Mouse (Mus musculus) MEL-GATA-1-ER (cell line): ENCODE measurements around the gene Abtb2.

Source experiments
- DNase-seq: peaks from one replicate; pipeline ENCODE4 v3.0.0-alpha.2; 2012; ENCODE audit warnings: low read depth; ENCODE audit errors: extremely low read depth

Abtb2 gene

GRCm38 (mm10) chr2:103615028-103615427 lies 48.9 kb downstream of the Abtb2 start:
- no peak for DNase-seq

GRCm38 (mm10) chr2:103618407-103618806 lies 52.3 kb downstream of the Abtb2 start:
- DNase-seq = no peak

- no peak for DNase-seq
These were observed 56.8 kb downstream of the Abtb2 start for GRCm38 (mm10) chr2:103622950-103623349.

GRCm38 (mm10) chr2:103625349-103625932 lies 59.3 kb downstream of the Abtb2 start:
- no peak for DNase-seq

GRCm38 (mm10) chr2:103627101-103627500 lies 61.0 kb downstream of the Abtb2 start:
- DNase-seq = no peak

GRCm38 (mm10) chr2:103629956-103630355 lies 63.8 kb downstream of the Abtb2 start:
- DNase-seq = no peak

GRCm38 (mm10) chr2:103631293-103631717 lies 65.2 kb downstream of the Abtb2 start:
- no peak for DNase-seq

- DNase-seq = no peak
These were observed 66.2 kb downstream of the Abtb2 start for GRCm38 (mm10) chr2:103632136-103632925.

- DNase-seq = no peak
These were observed 66.8 kb downstream of the Abtb2 start for GRCm38 (mm10) chr2:103632926-103633250.

GRCm38 (mm10) chr2:103635731-103636487 lies 69.8 kb downstream of the Abtb2 start:
- DNase-seq = no peak

- no peak for DNase-seq
These were observed 71.3 kb downstream of the Abtb2 start for GRCm38 (mm10) chr2:103637385-103637784.

GRCm38 (mm10) chr2:103637943-103638342 lies 71.8 kb downstream of the Abtb2 start:
- no peak for DNase-seq

- DNase-seq = no peak
These were observed 73.6 kb downstream of the Abtb2 start for GRCm38 (mm10) chr2:103639701-103640100.

- no peak for DNase-seq
These were observed 74.8 kb downstream of the Abtb2 start for GRCm38 (mm10) chr2:103640861-103641260.

- DNase-seq = no peak
These were observed 77.6 kb downstream of the Abtb2 start for GRCm38 (mm10) chr2:103643584-103644211.

GRCm38 (mm10) chr2:103644418-103644817 lies 78.3 kb downstream of the Abtb2 start:
- no peak for DNase-seq

GRCm38 (mm10) chr2:103650314-103650879 lies 84.3 kb downstream of the Abtb2 start:
- DNase-seq = no peak

- no peak for DNase-seq
These were observed 86.0 kb downstream of the Abtb2 start for GRCm38 (mm10) chr2:103652121-103652520.

GRCm38 (mm10) chr2:103655037-103655436 lies 88.9 kb downstream of the Abtb2 start:
- no peak for DNase-seq

- no peak for DNase-seq
These were observed 89.9 kb downstream of the Abtb2 start for GRCm38 (mm10) chr2:103656028-103656427.

GRCm38 (mm10) chr2:103659167-103659566 lies 93.1 kb downstream of the Abtb2 start:
- DNase-seq = no peak
